Mouse (Mus musculus) small intestine, adult 2 months (tissue): ENCODE results near the gene Gpsm1.

ENCODE experiments used
- CTCF ChIP-seq: fragments of 200-500 bp; IDR thresholded peaks from 2 replicates; pipeline ENCODE4 v1.5.1; 2012; ENCODE audit warnings: low read depth, mild to moderate bottlenecking, control low read depth, inconsistent platforms, low read length, moderate library complexity, mixed read lengths; ENCODE audit not compliant: insufficient replicate concordance, insufficient read length; ENCODE audit errors: extremely low read depth
- POLR2A ChIP-seq: fragments of 200-500 bp; IDR thresholded peaks from 2 replicates; pipeline ENCODE4 v1.6.1; 2012; ENCODE audit warnings: low read depth, mild to moderate bottlenecking, control low read depth, inconsistent platforms, low read length, moderate library complexity

DNA sequence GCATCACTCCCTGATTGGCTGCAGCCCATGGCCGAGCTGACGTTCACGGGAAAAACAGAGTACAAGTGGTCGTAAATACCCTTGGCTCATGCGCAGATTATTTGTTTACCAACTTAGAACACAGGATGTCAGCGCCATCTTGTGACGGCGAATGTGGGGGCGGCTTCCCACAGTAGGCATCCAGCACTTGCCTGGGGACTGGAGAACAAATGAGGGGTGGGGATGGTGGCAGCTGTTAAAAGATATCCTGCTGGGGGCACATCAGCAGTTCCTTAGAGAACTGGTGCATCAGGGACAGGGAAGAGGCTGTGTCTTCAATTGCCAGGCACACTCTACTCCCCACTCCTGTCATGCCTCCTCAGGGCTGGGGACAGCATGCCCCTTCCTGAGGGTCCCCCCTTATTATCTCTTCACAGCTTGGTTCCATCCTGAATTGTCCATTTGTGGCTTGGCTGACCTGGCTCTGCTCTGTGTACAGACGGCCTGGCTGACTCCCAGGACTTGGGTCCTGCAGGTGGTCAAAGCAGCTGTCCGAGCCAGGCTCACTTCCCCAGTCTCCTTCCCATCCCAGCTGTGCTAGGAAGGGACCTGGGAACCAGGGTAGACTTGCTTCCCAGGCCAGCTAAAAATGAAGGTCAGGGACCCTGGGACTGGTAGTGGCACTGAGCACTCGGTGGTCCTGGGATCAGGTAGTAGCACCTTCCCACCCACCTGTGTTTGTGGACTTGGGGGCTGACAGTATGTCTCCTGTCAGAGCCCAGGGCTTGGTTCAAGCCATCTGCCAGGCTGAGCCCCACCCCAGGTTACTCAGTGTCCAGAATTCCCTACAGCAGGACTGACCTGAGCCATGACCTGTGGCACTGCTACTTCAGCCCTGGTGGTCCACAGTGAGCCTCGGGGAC lies 23.2 kb downstream of the Gpsm1 start:
- TF ChIP-seq CTCF (no peak), POLR2A (no peak)
